Mouse (Mus musculus): ENCODE measurements around the gene Mrm2. TPM values are rescaled to one million over a fixed set of nuclear protein-coding genes. Genes with fewer than 3 reads are reported as not detected.
A peak's percentile ranks its signal among the peaks of the same experiment; 100 is the strongest.

The Mrm2 gene
- polyA plus RNA-seq, 1 experiment, result 4.6 TPM

GRCm38 (mm10) chr5:140338779-140339178, 7.1 kb upstream of the Mrm2 start:
- Histone ChIP-seq H3K27ac (ENCODE audit: control insufficient read depth, insufficient read depth, low read depth, low read length, poor library complexity) (no peak overlapping the region), H3K4me1 (ENCODE audit: control insufficient read depth, insufficient read depth, low read length) (no peaks in the 10 kb centered on the region), H3K4me3 (replicated peaks; ENCODE audit: control insufficient read depth, low read depth, low read length) (no peak overlapping the region)
- TF ChIP-seq CTCF (IDR thresholded peaks at IDR 0.05; ENCODE audit: control insufficient read depth, insufficient read depth, low read length) (peak; percentile 28; the same call in 1 of the 2 replicates), POLR2A (IDR thresholded peaks at IDR 0.05; ENCODE audit: borderline replicate concordance, control insufficient read depth, low read depth, low read length) (no peak)
- 88% methylated on average over 4 of the region's 4 CpGs for WGBS

GRCm38 (mm10) chr5:140336680-140337079, 5.0 kb upstream of the Mrm2 start:
- no peak overlapping the region for H3K4me3 ChIP-seq (replicated peaks; ENCODE audit: control insufficient read depth, low read depth, low read length)
- peak; percentile 64 for TF ChIP-seq CTCF (IDR thresholded peaks at IDR 0.05; ENCODE audit: control insufficient read depth, insufficient read depth, low read length)
- TF ChIP-seq POLR2A (IDR thresholded peaks at IDR 0.05; ENCODE audit: borderline replicate concordance, control insufficient read depth, low read depth, low read length), result no peak
- no peak overlapping the region for H3K27ac ChIP-seq (ENCODE audit: control insufficient read depth, insufficient read depth, low read depth, low read length, poor library complexity)
- H3K4me1 ChIP-seq (ENCODE audit: control insufficient read depth, insufficient read depth, low read length), result no peaks in the 10 kb centered on the region; the same call in 1 of the 2 replicates
- 77% methylated on average over 1 of the region's 1 CpGs for WGBS

GRCm38 (mm10) chr5:140333631-140334030, 1.9 kb upstream of the Mrm2 start:
- no peak overlapping the region for H3K27ac ChIP-seq (ENCODE audit: control insufficient read depth, insufficient read depth, low read depth, low read length, poor library complexity)
- TF ChIP-seq POLR2A (IDR thresholded peaks at IDR 0.05; ENCODE audit: borderline replicate concordance, control insufficient read depth, low read depth, low read length) (no peak), CTCF (IDR thresholded peaks at IDR 0.05; ENCODE audit: control insufficient read depth, insufficient read depth, low read length) (peak; percentile 33; the same call in 1 of the 2 replicates)
- no peak overlapping the region for H3K4me3 ChIP-seq (replicated peaks; ENCODE audit: control insufficient read depth, low read depth, low read length)
- WGBS, result 32% methylated on average over 2 of the region's 2 CpGs
- peaks cover 1% of the 10 kb centered on the region; the same call in 1 of the 2 replicates for H3K4me1 ChIP-seq (ENCODE audit: control insufficient read depth, insufficient read depth, low read length)

- TF ChIP-seq POLR2A (IDR thresholded peaks at IDR 0.05; ENCODE audit: borderline replicate concordance, control insufficient read depth, low read depth, low read length) (no peak), CTCF (IDR thresholded peaks at IDR 0.05; ENCODE audit: control insufficient read depth, insufficient read depth, low read length) (no peak)
- Histone ChIP-seq H3K27ac (ENCODE audit: control insufficient read depth, insufficient read depth, low read depth, low read length, poor library complexity) (no peak overlapping the region), H3K4me3 (replicated peaks; ENCODE audit: control insufficient read depth, low read depth, low read length) (no peak overlapping the region), H3K4me1 (ENCODE audit: control insufficient read depth, insufficient read depth, low read length) (peaks cover 1% of the 10 kb centered on the region; the same call in 1 of the 2 replicates)
- WGBS, result 58% methylated on average over 4 of the region's 4 CpGs
Observed at GRCm38 (mm10) chr5:140332519-140332918, 821 bp upstream of the Mrm2 start.

GRCm38 (mm10) chr5:140324058-140324457, 7.6 kb downstream of the Mrm2 start:
- Histone ChIP-seq H3K4me3 (replicated peaks; ENCODE audit: control insufficient read depth, low read depth, low read length) (no peak overlapping the region), H3K27ac (ENCODE audit: control insufficient read depth, insufficient read depth, low read depth, low read length, poor library complexity) (no peak overlapping the region), H3K4me1 (ENCODE audit: control insufficient read depth, insufficient read depth, low read length) (no peaks in the 10 kb centered on the region; the same call in 1 of the 2 replicates)
- TF ChIP-seq CTCF (IDR thresholded peaks at IDR 0.05; ENCODE audit: control insufficient read depth, insufficient read depth, low read length) (no peak), POLR2A (IDR thresholded peaks at IDR 0.05; ENCODE audit: borderline replicate concordance, control insufficient read depth, low read depth, low read length) (no peak)
- WGBS, result 73% methylated on average over 5 of the region's 5 CpGs

- TF ChIP-seq POLR2A (IDR thresholded peaks at IDR 0.05; ENCODE audit: borderline replicate concordance, control insufficient read depth, low read depth, low read length) (no peak), CTCF (IDR thresholded peaks at IDR 0.05; ENCODE audit: control insufficient read depth, insufficient read depth, low read length) (no peak)
- H3K4me1 ChIP-seq (ENCODE audit: control insufficient read depth, insufficient read depth, low read length), result no peaks in the 10 kb centered on the region; the same call in 1 of the 2 replicates
Observed at GRCm38 (mm10) chr5:140321756-140322575, 9.7 kb downstream of the Mrm2 start.

GRCm38 (mm10) chr5:140321042-140321755, 10.5 kb downstream of the Mrm2 start, which contains the start of the genes Mad1l1 and Nudt1:
TSS of gene Mad1l1 (minus strand) at chr5:140321552.
TSS of gene Nudt1 (plus strand) at chr5:140321656.
- peak within 1 kb of the TSS; percentile 88 for H3K27ac ChIP-seq (ENCODE audit: control insufficient read depth, insufficient read depth, low read depth, low read length, poor library complexity)
- H3K4me3 ChIP-seq (replicated peaks; ENCODE audit: control insufficient read depth, low read depth, low read length), result peak within 1 kb of the TSS; percentile 90
- under 1% methylated on average over 60 of the region's 60 CpGs for WGBS
- no peaks in the 10 kb centered on the region; the same call in 1 of the 2 replicates for H3K4me1 ChIP-seq (ENCODE audit: control insufficient read depth, insufficient read depth, low read length)
- TF ChIP-seq CTCF (IDR thresholded peaks at IDR 0.05; ENCODE audit: control insufficient read depth, insufficient read depth, low read length) (peak; percentile 33; the same call in 1 of the 2 replicates), POLR2A (IDR thresholded peaks at IDR 0.05; ENCODE audit: borderline replicate concordance, control insufficient read depth, low read depth, low read length) (peak; percentile 84; the same call in 1 of the 2 replicates)

More at GRCm38 (mm10) chr5:140321756-140322575, 9.7 kb downstream of the Mrm2 start:
- WGBS, result under 1% methylated on average over 17 of the region's 17 CpGs
- Histone ChIP-seq H3K27ac (ENCODE audit: control insufficient read depth, insufficient read depth, low read depth, low read length, poor library complexity) (peak overlapping the region; percentile 88), H3K4me3 (replicated peaks; ENCODE audit: control insufficient read depth, low read depth, low read length) (peak overlapping the region; percentile 90)

GRCm38 (mm10) chr5:140316716-140317115, 15.0 kb downstream of the Mrm2 start:
- no peak for TF ChIP-seq CTCF (IDR thresholded peaks at IDR 0.05; ENCODE audit: control insufficient read depth, insufficient read depth, low read length)
- TF ChIP-seq POLR2A (IDR thresholded peaks at IDR 0.05; ENCODE audit: borderline replicate concordance, control insufficient read depth, low read depth, low read length), result no peak
- Histone ChIP-seq H3K4me3 (replicated peaks; ENCODE audit: control insufficient read depth, low read depth, low read length) (no peak overlapping the region), H3K4me1 (ENCODE audit: control insufficient read depth, insufficient read depth, low read length) (no peaks in the 10 kb centered on the region; the same call in 1 of the 2 replicates), H3K27ac (ENCODE audit: control insufficient read depth, insufficient read depth, low read depth, low read length, poor library complexity) (no peak overlapping the region)
- 81% methylated on average over 3 of the region's 3 CpGs for WGBS
